Mouse (Mus musculus): ENCODE measurements around the gene Nup133. TPM values are rescaled to one million over a fixed set of nuclear protein-coding genes. Genes with fewer than 3 reads are reported as not detected.

Gene Nup133
- polyA plus RNA-seq, 1 experiment from 2014 or later, result 38.4 TPM

Other genes starting within 250 kb of the Nup133 start
- 45.8 and 52.6 TPM in 2 replicates for gene Rab4a, start 143.3 kb downstream of the Nup133 start, polyA plus RNA-seq (2014; fragmentation: Nextera tagmentation; extraction: Ambion mirVana)
- gene Ccsap, start 89.1 kb downstream of the Nup133 start, polyA plus RNA-seq (2014; fragmentation: Nextera tagmentation; extraction: Ambion mirVana), result 3.6 and 4.6 TPM in 2 replicates
- 4.1 and 7.8 TPM in 2 replicates for gene Acta1, start 54.5 kb downstream of the Nup133 start, polyA plus RNA-seq (2014; fragmentation: Nextera tagmentation; extraction: Ambion mirVana)
- gene Abcb10, start 33.9 kb upstream of the Nup133 start, polyA plus RNA-seq (2014; fragmentation: Nextera tagmentation; extraction: Ambion mirVana), result 23.8 and 24.5 TPM in 2 replicates
- 43.8 and 50.4 TPM in 2 replicates for gene Taf5l, start 72.1 kb upstream of the Nup133 start, polyA plus RNA-seq (2014; fragmentation: Nextera tagmentation; extraction: Ambion mirVana)
- 7.3 and 8.0 TPM in 2 replicates for gene Urb2, start 72.2 kb upstream of the Nup133 start, polyA plus RNA-seq (2014; fragmentation: Nextera tagmentation; extraction: Ambion mirVana)